Mouse (Mus musculus): ENCODE results near the gene Setmar. TPM values are rescaled to one million over a fixed set of nuclear protein-coding genes. Genes with fewer than 3 reads are reported as not detected.

Gene Setmar
- total RNA-seq (2023) = 1 to 10 TPM; 2.9 to 3.9 TPM

DNA sequence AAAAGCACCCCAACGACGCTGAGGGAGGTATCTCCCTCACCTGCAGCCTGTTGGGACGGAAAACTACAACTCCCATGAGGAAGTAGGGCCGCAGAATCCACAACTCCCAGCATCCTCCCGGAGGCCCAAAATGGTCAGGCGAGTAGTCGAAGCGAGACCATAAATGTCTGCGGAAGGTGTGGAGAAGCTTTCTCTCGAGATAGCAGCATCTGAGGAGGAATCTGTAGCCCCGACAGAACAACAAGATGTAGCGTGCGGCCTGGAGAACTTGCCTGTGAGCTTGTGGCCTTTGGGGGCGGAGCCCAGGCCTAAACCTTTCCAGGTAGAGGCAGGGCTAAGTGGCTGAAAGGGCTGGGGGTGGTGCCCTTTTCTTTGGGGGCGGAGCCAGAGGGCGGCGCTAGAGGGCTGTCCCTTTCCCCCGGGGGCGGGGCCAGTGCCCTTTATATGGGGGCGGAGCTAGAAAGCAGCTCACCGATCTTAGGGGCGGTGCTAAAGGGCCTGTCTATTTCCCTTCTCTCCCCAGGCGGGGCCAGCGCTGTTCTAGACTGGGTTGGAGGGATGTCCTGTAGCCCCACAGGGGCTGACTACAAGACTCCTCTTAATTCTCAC lies at the start of gene Setmar:
TSS of gene Setmar (plus strand) at position 128 of the 609 bp plus-strand sequence.

Other genes starting within 250 kb of the Setmar start
- gene Sumf1, start 120.5 kb downstream of the Setmar start, total RNA-seq (2023) = 10 to 100 TPM; 19.8 to 21.5 TPM
- 100 to 1,000 TPM; 148 to 159 TPM for gene Itpr1, start 148.1 kb downstream of the Setmar start, total RNA-seq (2023)